Mouse (Mus musculus): ENCODE results near the gene Pi4kb.

The Pi4kb gene

DNA sequence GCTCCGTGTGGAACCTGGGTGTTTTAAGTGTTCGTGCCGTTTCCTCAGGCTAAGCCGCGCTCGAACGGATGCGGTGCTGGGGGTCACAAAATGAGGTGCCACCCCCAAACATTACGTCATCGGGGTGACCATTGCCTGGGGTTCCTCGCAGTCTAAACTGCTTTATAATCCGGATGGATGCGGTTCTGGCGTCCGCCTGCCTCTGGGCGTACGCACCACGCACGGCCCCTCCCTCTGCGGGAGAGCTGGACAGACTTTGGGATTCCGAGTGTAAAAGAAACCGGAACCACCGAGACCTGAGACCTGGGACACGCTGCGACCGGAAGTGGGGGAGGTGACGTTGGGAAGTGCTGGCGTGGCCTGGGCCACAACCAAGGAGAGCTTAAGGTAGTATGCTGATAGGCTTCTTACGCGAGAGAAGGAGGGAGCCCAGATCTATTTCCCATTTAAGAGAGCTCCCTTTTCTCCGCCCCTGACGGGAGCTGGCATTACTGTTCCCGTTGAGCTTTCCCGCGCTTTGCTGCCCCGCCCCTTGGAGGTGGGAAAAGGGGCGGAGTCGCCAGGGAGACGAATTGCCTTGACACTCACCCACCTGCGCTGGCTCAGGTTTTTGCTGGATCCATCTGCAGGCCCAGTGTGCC lies 41.5 kb downstream of the Pi4kb start:
- WGBS: under 1% methylated on average over 40 of the region's 40 CpGs

- WGBS: 3% methylated on average over 21 of the region's 21 CpGs
These were observed 42.1 kb downstream of the Pi4kb start for GRCm38 (mm10) chr3:95016532-95017056.

- WGBS: 83% methylated on average over 2 of the region's 2 CpGs
These were observed 44.2 kb downstream of the Pi4kb start for GRCm38 (mm10) chr3:95018741-95019140.

DNA sequence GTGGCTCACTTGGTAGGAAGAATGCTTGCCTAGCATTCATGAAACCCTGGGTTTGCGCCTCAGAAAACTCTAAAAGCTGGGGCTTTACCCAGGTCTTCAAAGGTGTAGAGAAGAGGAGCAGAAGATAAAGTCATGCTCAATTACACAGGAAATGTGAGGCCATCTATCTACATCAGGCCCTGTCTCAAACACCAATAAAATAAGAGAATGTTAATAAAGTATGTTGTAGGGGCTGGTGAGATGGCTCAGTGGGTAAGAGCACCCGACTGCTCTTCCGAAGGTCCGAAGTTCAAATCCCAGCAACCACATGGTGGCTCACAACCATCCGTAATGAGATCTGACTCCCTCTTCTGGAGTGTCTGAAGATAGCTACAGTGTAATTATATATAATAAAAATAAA lies 46.4 kb downstream of the Pi4kb start:
- 94% methylated on average over 5 of the region's 5 CpGs for WGBS

DNA sequence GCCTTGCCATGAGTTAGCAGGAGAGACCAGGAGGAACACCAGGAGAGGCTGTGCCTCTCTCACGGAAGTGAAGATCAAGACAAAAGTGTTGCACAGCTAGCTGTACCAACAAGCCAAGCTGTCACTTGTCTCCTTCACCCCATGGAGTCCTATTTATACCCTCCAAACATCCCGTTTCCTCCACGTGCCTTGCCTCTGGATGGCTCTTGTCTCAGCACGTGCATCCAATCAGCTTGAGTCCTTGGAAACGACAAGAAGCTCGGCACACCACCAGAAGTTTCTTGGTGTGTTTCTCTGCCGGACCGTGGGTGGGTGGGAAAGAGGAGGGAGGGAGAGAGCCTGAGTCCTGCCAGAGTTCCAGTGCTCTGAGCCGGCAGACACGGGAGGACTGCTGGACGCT lies 50.0 kb downstream of the Pi4kb start:
- 8% methylated on average over 11 of the region's 11 CpGs for WGBS

DNA sequence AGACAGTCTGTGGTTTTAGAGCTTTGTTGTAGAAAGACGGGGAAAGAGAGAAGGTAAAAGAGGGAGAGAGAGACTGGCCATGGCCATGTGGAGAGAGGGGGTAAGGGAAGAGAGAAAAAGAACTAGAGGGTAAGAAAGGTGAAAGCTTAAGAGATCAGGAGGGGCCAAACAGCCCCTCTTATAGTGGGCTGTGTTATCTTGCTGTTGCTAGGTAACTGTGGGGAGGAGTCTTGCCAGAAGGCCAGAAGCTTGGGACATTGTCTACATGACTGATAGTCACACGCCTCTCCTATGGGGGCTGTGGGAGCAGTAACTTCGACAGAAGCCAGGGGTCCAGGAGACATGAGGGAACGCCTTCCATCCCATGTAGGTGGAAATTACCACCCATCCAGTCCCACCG lies 50.7 kb downstream of the Pi4kb start:
- 65% methylated on average over 5 of the region's 5 CpGs for WGBS

GRCm38 (mm10) chr3:95027057-95027645 lies 52.6 kb downstream of the Pi4kb start:
- 45% methylated on average over 5 of the region's 5 CpGs for WGBS

DNA sequence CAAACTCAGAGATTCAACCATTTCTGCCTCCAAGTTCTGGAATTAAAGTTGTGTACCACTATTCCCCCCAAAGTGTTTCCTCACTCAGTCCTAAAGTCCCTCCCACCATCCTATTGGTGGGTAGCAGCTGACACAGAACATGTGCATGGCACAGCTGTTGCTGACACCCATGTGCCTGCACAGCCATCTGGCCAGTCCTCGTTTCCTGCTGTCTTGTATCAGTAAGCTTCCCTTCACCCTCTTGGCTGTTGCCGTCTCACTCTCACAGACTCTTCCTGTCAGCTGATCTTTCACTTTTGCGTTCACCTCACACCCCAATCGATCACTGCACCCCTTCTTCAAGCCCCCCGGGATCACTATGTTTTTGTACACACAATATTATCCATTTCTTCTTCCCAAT lies 53.2 kb downstream of the Pi4kb start:
- 36% methylated on average over 5 of the region's 5 CpGs for WGBS

GRCm38 (mm10) chr3:95028603-95029002 lies 54.1 kb downstream of the Pi4kb start:
- 73% methylated on average over 3 of the region's 3 CpGs for WGBS

- WGBS: 77% methylated on average over 3 of the region's 3 CpGs
These were observed 54.8 kb downstream of the Pi4kb start for GRCm38 (mm10) chr3:95029291-95029827.

DNA sequence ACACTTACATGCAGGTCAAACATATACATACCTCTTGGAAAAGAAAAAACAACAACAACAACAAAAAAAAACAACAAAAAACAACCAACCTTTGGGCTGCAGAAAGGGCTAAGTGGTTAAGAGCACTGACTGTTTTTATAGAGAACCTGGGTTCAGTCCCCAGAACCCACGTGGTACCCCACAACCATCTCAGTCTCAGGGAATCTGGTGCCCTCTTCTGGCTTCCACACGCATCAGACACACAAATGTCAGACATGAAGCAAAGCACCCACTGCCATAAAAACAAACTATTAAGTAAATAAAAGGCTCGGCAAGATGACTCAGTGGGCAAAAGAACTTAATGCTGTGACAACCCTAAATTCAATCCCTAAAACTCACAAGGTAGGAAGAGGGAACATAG lies 55.4 kb downstream of the Pi4kb start:
- 66% methylated on average over 3 of the region's 3 CpGs for whole genome bisulfite sequencing

DNA sequence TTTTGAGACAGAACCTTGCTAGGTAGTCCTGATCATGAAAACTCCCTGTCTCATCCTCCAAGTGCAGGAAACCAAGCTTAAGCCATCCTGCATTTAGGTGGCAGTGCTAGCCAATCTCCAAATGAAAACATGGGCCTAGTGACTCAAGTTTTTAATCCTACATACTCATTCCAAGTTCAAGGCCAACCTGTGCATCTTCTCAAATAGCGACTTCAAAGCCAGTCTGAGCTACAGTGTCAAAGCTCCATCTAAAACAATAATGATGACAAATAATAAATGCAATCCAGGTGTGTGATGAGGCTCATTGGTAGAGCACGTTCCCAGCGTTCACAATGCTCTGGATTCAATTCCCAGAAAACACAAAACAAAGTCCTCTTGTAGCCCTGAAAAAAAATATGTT lies 67.1 kb downstream of the Pi4kb start:
- 13% methylated on average over 3 of the region's 3 CpGs for WGBS

DNA sequence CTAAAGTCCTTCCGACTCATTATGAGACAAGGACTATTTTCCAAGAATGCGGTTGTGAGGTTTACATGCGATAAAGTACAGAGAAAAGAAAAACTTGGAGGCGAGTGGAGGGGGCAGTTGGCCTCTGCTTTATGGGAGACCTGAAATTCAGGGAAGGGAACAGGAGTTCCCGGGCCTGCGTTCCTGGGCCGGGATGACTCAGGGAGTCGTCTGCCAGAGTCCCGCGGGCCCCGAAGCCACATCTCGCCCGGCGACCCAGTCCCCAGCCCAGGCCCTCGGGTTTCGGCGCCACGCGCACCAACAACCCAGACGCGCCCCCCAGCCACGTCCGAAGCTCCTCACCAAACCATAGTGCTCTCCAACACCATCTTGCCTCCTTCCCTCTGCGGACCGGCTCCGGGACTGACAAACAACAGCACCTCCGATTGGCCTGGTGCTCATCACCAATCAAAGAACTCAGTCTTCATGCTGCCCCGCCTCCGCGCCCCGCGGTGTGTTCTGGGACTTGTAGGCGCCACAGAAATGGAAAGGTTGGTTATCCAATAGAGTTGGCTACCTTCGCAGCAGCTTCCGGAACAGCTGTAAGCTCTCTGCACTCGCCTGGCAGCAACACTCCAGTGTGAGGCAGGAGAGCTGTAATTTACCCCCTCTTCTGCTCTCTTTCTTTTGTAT lies 67.8 kb downstream of the Pi4kb start, which contains the start of gene Psmd4:
TSS of gene Psmd4 (minus strand) at position 449 of the 672 bp plus-strand sequence.
- under 1% methylated on average over 36 of the region's 36 CpGs for WGBS

- 18% methylated on average over 7 of the region's 7 CpGs for WGBS
These were observed 68.3 kb downstream of the Pi4kb start for GRCm38 (mm10) chr3:95042838-95043229.

DNA sequence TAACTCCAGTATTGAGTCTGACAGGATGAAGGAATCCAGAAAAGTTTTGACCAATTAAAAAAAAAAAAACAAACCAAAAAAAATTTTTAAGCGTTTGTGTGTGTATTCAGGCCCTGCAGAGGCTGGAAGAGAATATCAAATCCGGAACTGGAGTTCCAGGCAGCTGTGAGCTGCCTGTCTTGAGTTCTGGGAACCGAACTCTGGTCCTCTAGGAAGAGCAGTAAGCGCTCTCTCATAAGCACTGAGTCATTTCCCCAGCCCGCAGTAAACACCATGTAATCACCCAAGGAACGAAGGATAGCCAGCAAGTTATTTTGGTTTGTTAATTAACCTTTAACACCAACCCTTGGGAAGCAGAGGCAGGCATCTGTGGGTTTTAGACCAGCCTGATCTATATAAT lies 68.7 kb downstream of the Pi4kb start:
- WGBS: 72% methylated on average over 6 of the region's 6 CpGs

DNA sequence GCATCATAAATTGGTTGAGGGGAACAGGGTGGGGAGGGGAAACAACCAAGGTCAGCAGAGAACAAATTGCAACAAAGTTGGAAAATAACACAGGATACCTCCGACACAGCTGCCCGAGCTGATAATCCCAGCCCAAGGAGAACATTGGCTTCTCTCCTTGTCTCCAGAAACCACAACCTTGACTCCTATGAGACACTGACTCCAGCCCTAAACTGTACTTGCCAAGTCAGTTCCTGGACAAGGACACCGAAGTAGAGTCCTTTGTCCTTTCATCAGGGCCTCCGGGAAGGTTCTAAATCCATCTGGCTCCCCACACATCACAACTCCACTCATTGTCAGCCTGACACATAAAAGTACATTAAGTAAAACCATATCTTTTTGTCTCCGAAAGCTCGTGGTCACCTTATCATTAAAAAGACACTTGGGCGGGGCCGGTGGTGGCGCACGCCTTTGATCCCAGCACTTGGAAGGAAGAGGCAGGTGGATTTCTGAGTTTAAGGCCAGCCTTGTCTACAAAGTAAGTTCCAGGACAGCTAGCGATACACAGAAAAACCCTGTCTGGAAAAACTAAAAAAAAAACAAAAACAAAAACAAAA lies 72.0 kb downstream of the Pi4kb start:
- 89% methylated on average over 11 of the region's 11 CpGs for WGBS

- 67% methylated on average over 3 of the region's 3 CpGs for WGBS
These were observed 73.4 kb downstream of the Pi4kb start for GRCm38 (mm10) chr3:95047914-95048313.

DNA sequence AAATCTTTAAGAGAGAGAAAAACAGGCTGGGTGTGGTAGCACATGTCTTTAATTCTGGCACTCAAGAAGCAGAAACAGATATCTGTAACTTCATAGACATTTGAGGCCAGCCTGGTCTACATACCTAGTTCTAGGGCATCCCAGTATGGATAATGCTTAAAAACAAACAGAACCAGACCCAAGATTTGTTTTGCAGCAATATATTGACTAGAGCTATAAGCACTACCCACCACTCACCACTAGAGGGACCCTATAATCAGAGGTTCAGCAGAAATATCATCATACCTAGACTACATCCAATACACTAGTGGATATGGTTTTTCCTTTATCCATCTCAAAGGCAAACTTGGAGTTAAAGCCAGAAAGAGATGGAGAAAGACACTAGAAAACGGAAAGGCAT lies 78.4 kb downstream of the Pi4kb start:
- WGBS: 30% methylated on average over 1 of the region's 1 CpGs

GRCm38 (mm10) chr3:95053701-95054100 lies 79.2 kb downstream of the Pi4kb start:
- 44% methylated on average over 3 of the region's 3 CpGs for WGBS

DNA sequence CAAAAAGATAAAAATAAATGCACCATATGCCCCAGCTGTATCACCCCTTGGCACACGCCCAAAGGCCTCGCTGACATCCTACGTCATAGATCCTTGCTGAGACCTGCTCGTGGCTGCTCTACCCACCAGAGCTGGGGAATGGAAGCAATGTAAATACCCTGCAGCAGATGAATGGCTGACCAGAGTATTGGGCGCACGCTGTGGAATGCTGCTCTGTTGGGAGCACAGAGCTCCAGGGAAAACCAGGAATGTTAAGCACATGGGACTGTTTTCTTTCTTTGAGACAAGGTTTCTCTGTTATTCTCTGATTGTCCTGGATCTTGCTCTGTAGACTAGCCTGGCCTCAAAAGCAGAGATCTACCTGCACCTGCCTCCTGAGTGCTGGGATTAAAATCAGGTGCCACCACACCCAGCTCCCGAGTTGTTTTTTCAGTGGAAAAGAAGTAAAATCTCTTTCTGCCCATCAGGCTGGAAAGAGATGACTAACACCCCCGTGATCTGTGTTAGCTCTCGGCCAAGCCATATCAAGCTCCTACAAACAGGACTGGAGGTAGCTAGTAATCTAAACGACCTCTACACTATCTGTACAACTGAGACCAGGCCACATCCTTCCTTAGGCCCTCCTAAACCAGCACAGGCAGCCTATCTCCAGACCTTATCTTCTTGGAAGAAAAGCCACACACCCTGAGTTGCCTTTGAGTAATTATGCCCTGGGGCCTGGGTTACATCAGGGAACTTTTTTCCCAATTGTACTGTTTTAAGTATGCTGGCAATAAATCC lies 80.1 kb downstream of the Pi4kb start:
- WGBS: 31% methylated on average over 10 of the region's 10 CpGs

DNA sequence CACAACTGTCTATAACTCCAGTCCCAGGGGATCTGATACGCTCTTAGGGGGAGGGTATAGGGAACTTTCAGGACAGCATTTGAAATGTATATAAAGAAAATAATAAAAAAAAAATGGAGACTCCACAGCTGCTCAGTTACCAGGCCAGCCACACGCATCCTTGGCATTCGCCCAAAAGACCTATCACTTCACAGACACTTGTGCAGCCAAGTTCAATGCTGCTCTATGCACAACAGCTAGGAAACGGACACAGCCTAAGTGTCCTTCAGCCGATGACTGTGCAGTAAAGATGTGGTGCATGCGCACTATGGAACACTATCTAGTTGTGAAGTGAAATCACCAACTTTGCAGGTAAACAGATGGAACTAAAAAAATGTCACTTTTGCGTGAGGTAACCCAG lies 81.7 kb downstream of the Pi4kb start:
- WGBS: 81% methylated on average over 7 of the region's 7 CpGs
